Mouse (Mus musculus) small intestine, adult 2 months (tissue): ENCODE measurements around the gene Lmnb2.

Source experiments
- CTCF ChIP-seq: fragments of 200-500 bp; IDR thresholded peaks from 2 replicates; pipeline ENCODE4 v1.5.1; 2012; ENCODE audit warnings: low read depth, mild to moderate bottlenecking, control low read depth, inconsistent platforms, low read length, moderate library complexity, mixed read lengths; ENCODE audit not compliant: insufficient replicate concordance, insufficient read length; ENCODE audit errors: extremely low read depth
- POLR2A ChIP-seq: fragments of 200-500 bp; IDR thresholded peaks from 2 replicates; pipeline ENCODE4 v1.6.1; 2012; ENCODE audit warnings: low read depth, mild to moderate bottlenecking, control low read depth, inconsistent platforms, low read length, moderate library complexity

- TF ChIP-seq POLR2A (no peak), CTCF (no peak)
Observed at GRCm38 (mm10) chr10:80966296-80966695, 48.3 kb upstream of the Lmnb2 start.
